Mouse (Mus musculus) kidney, postnatal 36 days (tissue): ENCODE results near the gene Gm4175.
"Not testable (repeated sequence)": the region's sequence is repeated elsewhere in the genome, so short reads cannot be mapped to it uniquely, and the experiment has no call there.

Experiments
- DNase-seq, 2 experiments: peaks; one replicate each; pipeline ENCODE4 v3.0.0; 2021 to 2022; ENCODE audit warnings: mixed read lengths in 2 of 2

Gm4175 gene

GRCm38 (mm10) chr7:21761375-21761774, at the start of gene Gm4175:
Gene Gm4175, minus strand, starts transcription at chr7:21761475.
- DNase-seq, result not testable (repeated sequence)

GRCm38 (mm10) chr7:21796628-21797027, 35.4 kb upstream of the Gm4175 start, which contains the start of gene Gm4177:
Gene Gm4177, minus strand, starts transcription at chr7:21796728.
- not testable (repeated sequence) for DNase-seq
